Mouse (Mus musculus) cerebellum, postnatal 25 days (tissue): ENCODE data around the gene Rpl3.

Experiments
- DNase-seq, 2 experiments: peaks; one replicate each; pipeline ENCODE4 v3.0.0; 2021; ENCODE audit warnings: mixed read lengths in 2 of 2

Rpl3 gene

DNA sequence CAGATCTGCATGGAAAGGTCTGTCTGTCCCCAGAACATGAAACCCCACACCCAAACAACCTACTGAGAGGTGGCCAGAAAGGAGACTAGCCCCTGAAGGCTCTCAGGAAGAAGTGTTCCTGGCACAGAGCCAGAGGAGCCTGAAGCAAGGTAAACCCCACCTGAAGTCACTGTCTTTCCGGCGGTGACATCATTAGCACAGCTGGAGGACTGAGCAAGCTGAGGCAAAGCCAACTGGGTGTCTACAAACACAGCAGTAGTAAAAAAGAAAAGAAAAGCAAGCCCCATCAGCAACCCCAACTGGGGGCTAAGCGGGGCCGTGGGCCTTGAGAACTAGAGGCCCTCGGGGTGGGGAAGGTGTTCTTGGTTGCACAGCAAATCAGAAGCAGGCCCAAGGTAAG is 26.7 kb downstream of the Rpl3 start:
- no peak for DNase-seq

DNA sequence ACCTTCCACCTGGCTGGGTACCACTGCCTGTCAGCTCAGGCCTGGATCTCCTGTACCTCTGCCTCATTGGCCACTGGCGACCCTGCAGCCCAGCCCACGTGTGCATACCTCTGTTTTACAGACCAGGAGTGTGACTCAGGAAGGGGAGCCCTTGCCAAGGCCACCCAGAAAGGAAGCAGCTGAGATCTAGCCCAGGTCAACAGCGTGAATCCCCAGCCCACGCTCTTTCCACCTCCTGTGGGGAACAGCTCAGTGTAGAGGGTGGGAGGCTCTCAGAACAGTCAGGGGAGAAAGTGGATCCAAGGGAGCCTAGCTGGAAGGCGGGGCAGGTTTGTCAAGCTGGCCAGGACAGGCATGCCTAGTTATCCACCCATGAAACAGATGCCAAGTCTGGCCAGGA is 28.8 kb downstream of the Rpl3 start:
- no peak for DNase-seq

DNA sequence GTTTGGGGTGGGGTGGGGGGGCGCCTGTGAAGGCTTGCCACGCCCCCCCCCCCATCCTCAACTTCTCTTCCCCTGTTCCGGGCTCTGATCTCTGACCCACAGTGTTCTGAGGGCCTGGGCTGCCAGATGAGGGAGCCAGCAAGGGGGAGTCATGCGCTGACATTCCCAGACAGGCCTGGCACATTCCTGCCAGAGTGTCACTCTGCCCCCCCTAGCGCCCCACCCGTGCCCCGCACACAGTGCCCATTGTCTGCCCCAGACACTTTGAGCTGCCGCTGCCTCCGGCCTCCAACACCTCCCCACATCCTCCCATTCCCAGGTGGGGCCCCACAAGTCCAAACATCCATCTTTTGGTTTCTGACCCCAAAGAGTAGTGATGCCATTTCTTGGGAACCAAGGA is 29.3 kb downstream of the Rpl3 start:
- DNase-seq = no peak

DNA sequence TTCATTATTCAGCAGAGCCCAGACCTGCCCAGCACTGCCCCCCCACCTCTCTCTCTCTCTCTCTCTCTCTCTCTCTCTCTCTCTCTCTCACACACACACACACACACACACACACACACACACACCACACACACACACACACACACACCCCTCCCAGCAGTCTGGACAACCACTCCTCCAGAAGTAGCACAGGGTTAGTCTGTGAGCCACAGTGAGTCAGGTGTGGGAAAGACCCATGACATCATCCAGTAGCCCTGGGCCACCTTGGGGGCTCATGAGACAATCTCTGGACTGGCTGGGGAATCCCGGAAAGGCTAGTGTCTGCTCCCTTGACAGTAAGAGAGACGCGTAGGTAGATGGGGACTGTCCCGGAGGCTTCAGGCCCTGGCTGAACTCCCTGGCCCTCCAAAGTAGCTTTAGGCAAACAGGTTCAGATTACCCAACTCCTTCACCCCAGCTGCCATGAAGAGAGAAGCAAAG is 30.6 kb downstream of the Rpl3 start:
- no peak for DNase-seq

DNA sequence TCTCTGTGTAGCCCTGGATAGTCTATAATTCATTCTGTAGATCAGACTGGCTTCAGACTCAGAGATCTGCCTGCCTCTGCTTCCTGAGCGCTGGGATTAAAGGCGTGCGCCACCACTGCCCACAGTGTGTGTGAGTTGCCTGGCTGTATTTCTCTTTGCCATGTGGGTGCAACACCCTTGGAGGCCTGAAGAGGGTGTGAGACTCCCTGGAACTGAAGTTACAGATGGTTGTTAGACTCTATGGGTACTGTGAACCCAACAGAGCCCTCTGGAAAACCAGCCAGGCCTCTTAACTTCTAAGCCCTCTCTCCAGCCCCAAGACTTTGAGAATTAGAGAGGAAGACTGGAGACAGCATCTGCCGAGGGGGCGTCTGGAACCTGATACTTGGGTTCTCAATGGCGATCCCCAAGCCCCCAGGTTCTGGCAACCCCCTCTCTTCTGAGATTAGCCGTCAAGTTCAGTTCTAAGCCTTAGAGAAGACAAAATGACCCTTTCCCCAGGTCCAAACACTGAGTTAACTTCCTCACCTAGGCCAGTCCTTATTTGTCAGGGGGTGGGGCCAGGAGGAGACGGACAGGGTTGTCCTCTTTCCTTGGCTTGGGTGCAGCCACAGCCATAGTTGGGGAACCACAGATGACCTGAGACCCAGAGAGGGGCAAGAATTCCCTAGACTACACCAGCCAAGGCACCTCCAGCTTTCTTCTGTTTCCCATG is 31.2 kb downstream of the Rpl3 start:
- DNase-seq = no peak

DNA sequence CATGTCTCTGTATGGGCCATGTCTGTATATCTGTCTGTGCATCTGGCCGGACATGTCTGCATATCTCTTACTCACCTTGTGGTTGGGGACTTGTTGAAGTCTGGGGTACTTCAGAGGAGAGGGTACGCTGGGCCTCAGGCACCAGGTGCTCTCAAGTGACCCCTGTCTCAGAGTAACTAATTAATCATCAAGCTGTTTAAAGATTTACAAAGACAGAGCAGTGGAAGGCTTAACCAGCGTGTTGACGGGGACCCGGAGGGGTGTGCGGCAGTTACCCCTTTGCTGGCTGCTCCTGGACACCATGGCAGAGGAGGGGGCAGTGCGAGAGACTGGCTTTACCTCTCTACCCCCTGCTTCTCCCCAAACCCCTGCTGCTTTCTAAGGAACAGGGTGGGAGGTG is 32.1 kb downstream of the Rpl3 start:
- no peak for DNase-seq

DNA sequence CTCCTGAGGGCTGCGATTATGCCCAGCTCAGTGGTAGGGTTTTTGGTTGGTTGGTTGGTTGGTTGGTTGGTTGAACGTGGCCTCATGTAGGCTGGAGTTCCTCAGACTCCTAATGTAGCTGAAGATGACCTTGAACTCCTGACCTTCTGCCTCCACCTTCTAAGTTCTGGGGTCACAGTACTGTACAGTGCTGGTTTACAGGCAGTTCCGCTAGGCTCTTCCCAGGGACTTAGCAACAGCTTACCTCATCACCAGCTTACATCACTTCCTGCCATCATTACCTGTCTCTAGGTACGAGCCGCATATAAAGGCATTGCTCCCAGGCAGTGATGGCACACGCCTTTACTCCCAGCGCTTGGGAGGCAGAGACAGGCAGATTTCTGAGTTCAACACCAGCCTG is 33.5 kb downstream of the Rpl3 start:
- DNase-seq = no peak

DNA sequence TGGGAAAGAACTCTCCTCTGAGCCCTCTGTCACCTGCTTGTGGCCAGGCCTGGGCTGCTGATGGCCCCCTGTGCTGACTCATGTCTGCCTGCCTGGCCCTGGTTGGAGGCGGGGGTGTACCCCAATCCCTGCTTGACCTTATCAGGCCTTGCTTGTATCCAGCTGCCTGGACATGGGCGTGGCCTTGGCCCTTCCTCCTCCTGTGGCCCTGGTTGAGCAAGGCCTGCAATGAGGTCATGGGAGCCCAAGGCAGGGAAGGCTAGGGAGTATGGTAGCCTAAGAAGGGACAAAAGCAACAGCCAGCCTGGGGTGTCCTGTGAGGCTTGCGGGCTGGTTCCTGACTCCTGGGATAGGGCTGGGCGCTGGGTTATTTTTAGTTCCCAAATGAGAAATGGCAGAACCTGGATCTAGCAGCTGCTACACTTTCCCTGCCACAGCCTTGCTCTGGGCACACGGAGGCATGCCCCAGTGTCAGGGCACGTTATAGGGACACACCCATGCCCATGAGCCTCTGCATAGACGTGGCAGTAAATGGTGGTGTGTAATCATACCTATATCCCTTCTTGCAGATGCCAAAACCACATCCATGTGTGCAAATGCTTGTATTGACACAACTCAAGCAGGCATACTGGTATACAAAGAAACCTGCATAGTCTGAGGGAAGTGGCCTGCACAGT is 37.5 kb downstream of the Rpl3 start:
- no peak for DNase-seq

DNA sequence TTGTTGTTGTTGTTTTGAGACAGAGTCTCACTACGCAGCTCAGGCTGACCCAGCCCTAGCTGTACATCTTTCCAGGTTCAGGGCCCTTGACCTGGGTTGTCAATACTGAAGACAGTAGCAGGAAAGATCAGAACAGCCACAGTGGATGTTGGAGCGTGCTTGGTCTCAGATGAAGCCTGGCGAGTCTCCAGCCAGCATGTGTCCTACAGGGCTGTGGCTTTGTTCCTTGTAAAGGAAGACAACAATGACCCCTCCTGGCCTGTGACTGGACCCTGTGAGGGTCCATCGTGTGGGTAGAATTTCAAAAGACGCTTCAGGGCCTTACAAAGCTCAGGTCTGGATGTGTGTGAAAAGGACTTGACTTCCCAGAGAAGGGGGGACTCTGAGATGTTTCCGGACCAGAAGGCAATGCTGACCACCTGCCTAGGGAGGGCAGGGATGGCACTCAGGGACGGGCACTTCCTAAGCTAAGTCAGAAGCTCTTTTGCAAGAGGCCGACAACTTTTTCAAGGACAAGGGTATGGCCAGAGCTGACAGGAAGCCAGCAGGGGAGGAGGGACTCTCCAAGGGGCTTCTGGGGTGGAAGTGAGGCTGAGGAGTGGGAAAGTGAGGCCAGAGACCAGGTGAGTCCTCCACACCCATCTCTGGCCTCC is 38.2 kb downstream of the Rpl3 start:
- DNase-seq = peak in 1 of 2 experiments; percentile 24

DNA sequence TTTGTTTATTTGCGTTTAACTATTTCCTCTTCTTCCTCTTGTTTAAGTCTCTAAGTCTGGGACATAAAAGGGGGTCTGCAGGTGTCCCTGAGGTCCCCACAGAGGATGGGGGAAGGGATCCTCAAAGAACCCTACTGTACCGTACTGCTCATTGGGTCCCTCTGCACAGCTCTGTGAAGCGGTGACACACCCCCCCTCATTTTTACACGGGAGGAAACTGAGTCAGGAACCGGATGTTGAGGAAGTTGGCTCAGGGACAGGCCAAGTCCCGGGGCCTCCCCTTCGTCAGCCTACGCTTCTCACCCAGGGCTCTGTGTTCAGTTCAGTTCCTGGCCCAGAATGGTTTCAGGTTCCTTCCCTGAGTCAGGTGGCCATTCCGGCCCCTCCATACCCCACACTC is 39.9 kb downstream of the Rpl3 start:
- no peak for DNase-seq

DNA sequence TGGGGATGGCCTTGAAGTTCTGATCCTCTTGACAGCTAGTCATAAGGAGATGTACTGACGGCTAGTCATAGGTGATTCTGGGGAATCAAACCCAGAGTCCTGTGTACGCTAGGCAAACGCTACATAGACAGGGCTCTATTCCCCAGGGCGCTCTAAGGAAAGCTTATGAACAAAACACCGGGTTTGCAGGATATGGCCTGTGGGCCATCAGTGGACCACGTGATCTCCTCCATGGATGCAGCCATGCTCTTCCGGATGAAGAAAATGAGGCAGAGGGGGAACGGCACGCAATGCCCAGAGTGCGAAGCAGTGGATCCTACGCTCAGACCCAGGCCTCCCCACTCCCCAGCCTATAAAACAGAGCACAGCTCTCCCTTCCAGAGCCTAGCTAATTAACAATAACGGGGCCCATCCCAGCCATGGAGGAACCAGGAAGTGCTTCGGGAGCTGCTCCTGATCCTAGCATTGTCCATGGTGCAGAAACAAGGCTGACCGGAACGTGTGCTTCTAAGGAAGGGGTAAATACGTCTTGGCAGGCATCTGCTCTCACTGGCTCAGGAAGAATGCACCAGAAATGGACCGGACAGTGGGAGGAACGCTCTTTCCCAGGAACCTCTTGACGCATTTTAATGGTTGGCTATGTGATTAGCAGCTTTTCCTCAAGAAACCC is 40.4 kb downstream of the Rpl3 start:
- DNase-seq = no peak

DNA sequence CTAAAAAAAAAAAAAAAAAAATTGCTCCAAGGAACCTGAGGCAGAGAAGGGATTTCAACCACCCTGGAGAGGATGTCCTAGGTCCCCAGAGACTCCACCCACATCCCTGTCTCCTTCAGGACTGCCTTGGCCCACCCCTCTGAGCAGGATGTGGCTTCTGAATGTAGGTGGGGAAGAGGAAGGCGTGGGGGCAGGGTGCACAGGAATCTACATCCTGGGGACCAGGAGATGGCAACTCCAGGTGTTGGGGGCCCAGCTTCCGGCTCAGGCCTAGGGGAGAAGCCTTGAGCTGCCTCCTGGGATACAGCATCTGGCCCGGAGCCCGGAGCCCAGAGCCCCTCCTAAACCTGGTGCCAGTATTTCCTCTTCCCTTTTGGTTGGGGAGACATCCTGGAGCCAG is 41.6 kb downstream of the Rpl3 start:
- DNase-seq = no peak

DNA sequence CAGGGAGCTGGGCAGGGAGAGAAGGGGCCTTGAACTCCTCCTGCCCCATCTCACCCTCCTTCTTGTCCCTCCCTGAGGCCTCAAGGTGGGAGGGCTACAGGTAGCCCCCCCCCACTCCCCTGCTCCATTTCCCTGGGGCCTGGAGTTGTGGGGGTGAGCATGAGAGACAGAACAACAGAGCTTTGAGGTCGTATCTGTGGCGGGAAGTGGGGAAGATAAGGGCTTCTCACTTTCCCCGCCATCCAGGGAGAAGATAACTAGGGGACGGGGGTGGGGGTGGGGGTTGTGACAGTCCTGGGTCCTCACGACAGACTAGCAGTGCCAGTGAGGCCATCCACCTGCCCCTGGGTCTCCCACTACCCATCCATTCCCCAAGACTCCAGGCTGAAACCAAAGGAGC is 43.7 kb downstream of the Rpl3 start:
- no peak for DNase-seq

DNA sequence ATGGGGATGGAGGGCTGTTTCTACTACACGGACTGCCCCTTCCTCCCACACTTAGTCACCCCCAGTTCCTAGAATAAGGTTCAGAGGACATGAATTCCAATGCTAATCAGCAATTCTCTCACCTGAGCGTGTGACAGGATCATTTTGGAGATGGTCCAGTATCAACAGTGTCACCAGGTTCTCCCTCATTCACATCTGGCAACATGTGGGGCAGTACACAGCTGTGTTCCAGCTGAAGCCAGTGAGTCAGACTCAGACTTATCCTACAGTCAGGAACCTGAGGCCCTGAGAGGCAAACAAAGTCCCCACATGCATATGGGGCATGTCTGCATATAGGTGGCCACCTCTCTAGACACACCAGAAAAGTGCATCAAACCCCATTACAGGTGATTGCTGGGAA is 44.4 kb downstream of the Rpl3 start:
- no peak for DNase-seq

DNA sequence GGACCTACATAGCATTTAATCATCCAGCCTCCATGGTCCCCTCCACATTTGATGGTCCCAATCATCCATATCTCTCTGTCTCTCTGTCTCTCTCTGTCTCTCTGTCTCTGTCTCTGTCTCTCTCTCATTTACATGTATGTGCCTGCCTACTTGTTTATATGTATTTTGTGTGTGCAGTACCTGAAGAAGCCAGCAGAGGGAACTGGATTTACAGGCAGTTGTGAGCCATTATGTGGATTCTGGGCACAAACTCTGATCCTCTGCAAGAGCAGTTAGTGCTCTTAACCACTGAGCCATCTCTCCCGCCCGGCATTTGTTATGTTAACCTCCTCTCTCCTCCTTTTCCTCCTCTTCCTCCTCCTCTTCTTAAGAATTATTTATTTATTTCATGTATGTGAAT is 45.9 kb downstream of the Rpl3 start:
- no peak for DNase-seq

DNA sequence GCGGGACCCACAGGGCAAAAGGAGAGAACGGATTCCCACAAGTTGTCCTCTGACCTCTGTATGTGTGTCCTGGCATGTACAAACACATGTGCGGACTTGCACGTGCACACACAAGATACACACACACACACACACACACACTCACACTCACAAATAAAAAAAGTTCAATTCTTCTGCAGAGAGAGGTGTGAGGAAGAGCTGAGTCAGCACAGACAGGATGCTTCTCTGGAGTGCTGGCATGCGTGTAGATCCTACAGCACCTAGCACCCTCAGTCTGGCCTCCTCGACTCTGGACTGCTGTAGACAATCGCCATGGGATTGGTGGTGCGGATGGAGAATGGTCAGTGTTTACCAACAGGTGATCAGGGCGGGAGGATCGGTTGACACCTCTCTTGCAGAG is 47.4 kb downstream of the Rpl3 start:
- no peak for DNase-seq

DNA sequence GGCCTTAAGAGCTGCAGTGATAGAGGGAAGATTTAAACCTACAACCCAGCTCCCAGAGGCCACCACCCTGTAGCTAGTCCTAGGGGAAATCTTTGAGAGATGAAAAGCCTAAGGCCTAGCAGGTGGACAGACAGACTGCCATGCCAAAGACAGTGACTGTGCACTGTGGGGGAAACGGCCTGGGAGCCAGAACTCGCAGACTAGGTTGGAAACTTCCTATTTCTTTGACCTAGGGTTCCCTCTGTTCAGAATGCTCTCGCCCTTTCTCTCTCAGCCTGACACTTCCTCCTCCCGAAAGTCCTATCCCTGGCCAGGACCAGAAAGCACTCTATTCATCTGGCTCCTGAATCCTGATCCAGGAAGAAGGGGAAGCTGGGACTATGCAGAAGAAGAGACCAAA is 49.5 kb downstream of the Rpl3 start:
- DNase-seq = no peak

DNA sequence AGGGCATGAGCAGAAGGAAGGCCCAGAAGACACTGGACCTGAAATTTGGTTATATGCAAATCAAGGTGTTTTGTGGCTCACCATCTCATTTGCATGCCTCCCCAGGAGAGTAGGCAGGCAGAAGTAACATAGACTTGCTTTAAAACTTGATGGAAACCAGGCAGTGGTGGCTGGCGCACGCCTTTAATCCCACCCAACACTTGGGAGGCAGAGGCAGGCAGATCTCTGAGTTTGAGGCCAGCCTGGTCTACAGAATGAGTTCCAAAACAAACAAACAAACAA is 53.6 kb downstream of the Rpl3 start:
- no peak for DNase-seq

DNA sequence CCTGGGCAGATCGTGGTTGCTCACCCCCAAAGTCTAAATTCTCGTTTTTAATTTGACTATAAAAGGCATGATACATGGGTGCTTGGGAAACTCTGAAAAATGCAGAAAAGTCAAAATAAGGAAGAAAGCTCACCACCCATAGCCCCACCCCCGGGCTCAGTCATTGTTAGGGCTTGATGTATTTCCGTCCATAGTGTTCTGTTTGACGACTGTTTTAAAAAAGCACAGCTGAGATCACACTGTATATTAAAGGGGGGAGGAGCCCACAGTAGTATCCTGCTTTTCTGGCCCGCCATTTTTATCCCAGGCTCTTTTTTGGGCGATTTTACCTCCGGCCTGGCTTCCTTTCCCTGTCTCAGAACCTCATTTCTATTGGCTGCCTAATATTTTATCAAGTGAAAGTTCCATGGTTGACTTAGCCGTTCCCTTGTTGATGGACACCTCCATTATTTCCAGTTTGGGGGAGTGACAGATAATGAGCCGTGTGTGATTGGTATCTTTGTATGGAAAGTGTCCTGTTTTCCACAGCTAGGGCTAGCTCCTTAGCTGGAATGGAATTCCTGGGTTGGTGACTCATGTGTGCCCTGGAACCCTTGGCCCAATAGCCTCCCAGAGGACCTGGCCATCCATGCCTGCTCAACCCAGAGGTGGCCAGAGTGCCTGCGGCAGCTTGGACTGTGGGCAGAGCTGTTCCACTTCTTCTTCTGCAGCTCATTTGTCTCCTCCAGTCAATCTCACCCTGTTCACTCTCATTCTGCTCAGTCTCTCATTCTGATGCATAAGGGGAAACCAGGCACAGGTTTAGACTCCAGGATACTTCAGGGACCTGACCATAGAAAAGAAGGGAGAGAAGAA is 54.2 kb downstream of the Rpl3 start:
- no peak for DNase-seq

DNA sequence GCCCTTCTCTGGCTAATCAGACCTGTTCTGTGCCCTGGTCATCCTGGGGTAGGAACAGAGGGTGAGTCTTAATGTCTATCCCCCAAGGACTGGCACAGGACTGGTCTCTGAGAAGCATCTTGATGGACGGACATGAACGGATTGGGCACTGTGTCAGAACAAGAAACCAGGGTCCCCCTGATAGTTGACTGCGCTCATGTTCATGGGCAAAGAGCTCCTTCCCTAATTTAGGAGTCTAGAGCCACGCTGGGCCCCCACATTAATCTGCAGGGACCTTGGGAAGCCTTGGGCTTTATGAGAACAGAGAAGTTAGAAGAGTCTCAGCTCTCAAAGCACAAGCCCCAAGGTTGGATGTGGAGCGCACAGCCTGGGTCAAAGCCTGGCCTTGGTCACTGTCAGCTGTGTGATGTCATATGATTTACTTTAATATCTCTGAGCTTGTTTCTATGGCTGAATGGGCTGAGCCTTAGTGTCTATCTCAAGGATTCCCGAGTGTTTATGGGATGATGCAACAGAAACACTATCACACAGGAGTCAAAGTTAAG is 56.3 kb downstream of the Rpl3 start:
- no peak for DNase-seq

DNA sequence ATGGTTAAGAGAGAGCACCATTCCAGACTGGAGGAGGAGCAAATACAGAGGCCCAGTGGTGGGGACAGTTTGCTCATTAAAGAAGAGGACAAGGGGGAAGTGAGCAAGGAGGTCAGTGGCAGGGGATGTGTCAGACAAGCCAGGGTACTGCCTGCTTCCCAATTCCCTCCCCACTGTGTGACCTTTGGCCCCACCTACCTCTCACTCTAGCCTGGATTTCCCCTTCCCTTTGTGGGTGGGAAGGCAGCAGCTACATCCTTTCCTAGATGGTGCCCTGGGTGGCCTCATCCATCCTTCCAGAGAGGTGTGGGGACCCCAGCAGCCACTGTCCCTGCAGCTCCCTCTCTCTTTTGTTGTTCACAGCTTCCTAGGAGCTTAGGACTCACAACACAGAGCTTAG is 56.8 kb downstream of the Rpl3 start:
- no peak for DNase-seq

DNA sequence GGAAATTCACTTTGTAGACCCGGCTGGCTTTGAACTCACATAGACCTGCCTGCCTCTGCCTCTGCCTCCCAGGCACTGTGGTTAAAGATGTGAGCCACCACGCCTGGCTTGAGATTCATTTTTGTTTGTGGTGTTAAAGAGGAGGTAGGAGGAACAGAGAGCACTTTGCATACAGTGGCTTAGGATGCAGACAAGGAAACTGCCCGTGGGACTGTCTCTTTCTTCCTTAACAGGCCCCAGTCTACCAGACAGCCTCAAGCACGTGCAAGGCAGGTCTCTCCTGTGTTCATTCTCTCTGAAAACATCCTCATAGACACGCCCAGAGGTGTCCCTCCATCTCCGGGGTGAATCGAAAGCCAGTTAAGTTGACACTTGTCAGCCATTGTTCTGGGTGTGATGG is 57.3 kb downstream of the Rpl3 start:
- no peak for DNase-seq

DNA sequence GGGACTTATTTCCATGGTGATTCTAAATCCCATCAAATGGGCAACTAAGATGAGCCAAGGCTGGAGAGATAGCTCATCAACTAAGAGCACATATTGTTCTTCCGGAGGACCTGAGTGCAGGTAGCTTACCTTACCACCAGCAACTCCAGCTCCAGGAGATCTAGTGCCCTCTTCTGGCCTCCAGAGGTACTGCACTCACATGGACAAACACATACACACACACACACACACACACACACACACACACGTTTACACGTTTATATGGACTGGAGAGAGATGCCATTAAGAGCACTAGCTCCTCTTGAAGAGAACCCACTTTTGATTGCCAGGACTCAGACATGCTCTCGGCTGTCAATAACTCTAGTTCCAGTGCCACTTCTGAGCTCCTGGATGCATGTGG is 60.5 kb downstream of the Rpl3 start:
- no peak for DNase-seq
